Mouse (Mus musculus) R1 (cell line): ENCODE measurements around the gene 1700020D05Rik.

Experiments
- DNase-seq: peaks from one replicate; pipeline ENCODE4 v3.0.0-alpha.2; 2018; ENCODE audit warnings: low read depth, low spot score

Gene 1700020D05Rik

GRCm38 (mm10) chr19:5503687-5504086, at the start of gene 1700020D05Rik:
Gene 1700020D05Rik (minus strand): TSS chr19:5503787.
- DNase-seq = no peak

DNA sequence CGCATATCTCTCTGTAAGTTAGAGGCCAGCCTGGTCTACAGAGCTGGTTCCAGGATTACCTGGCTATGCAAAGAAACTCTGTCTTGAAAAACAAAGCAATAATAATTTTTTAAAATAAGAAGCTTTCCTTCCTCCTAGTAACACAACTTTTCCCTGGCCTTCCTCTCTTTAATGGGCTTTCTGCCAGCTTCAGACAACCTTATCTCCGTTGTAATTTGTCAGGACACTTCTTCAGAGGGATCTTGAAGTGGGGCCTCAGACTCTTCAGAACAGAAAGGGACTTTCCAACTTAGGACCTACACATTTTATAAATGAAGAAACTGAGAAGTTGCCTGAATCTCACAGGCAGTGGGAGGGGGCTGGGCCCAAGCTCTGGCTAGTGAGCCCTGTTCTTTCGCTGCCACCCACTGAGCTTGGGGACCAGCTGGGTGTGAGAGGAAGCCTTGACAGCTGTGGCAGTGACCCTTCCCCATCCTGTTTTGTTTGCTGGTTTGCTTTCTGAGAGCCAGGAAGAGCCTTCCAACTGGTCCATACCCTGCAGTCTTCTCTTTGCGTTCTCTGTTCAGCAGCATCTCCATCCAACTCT, 44.0 kb upstream of the 1700020D05Rik start:
- DNase-seq = no peak

DNA sequence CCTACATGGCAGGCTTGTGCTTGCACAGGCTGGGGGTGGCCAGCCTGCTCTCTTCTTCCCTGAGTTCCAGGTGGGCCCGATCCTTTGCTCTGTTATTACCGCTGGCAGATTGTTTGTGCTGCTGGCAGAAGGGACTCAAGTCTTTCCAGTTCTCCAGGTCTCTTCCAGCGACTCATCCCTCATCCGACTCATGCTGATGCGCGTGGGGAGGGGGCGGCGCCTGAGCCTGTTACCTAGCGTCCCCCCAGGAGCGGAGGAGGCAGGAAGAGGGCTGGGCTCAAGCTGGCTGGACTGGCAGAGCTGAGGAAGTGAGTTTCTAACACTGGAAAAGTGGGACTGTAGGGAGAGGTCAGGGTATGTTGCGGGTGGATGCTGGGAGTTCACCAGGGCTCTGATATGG, 40.4 kb upstream of the 1700020D05Rik start:
- DNase-seq = no peak

DNA sequence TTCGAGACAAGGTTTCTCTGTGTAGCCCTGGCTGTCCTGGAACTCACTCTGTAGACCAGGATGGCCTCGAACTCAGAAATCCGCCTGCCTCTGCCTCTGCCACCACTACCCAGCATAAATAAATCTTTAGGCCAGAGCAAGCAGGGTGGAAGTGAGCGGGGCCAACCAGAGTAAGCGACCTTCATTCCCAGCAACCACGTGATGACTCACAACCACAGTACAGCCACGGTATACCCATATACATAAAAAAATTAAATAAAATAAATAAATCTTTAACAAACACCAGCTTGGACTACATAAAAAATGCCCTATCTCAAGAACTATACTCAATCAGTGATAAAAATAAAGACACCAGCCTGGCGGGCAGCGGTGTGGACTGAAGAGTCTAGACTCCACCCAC, 39.8 kb upstream of the 1700020D05Rik start:
- DNase-seq = no peak

- DNase-seq = peak; percentile 75
Measured at GRCm38 (mm10) chr19:5538786-5539185, 35.2 kb upstream of the 1700020D05Rik start.

DNA sequence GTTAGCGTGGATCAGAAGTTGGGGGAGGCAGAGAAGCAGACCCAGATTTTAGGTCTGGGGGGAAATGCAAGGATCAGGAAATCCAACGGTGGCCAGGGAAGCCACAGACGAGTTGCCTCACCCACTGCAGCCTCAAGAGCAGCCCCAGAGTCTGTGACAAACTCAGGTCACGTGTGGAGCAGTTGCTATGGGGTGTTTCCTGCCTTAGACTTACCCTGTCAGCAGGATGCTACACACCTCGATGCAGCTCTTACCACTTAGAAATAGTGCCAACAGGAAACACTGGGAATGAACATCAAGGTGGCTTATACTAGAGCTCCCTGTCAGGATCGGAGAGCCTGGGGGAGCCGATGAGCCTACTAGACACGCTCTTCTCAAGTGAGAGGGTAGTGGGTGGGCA, 28.9 kb upstream of the 1700020D05Rik start:
- no peak for DNase-seq

- DNase-seq = no peak
Measured at GRCm38 (mm10) chr19:5530138-5530524, 26.5 kb upstream of the 1700020D05Rik start.

DNA sequence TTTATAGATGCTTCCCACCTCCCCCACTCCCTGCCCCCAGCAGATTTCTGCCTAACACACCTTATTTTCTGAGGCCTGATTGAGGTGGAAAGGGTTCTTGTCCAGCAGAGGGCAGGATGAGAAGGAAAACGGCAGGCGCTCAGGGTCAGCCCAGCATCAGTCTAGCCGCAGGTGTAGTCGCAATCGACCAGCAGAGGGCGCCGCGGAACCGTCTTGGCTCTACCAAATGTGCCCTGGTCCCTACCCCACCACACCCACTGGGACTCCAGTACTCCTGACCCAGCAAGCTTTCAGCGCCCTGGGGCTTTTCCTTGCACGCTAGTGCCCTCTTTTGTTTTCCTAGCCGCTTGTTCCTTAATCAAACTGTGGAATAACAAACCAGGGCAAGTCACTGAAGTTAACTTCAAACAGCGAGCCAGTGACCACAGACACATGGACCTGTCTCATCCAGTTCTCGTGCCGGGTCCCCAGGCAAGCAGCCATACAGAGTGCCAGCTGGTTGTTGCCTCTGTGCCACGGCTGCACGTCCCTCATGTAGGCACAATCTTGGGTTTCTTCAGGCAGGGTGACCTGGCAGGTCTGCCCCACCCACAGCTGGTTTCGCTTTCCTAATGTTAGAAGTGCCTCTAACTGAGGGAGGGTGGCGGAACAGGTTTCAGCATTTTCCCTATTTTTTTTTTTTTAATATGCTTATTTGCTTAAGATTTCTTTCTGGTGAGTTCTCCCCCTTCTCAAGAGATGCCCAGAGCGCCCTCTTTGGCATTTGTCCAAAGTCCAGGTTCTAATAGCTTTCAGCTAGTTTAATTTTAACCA, 25.9 kb upstream of the 1700020D05Rik start:
- DNase-seq = peak; percentile 94

GRCm38 (mm10) chr19:5525204-5525603, 21.6 kb upstream of the 1700020D05Rik start:
- no peak for DNase-seq

DNA sequence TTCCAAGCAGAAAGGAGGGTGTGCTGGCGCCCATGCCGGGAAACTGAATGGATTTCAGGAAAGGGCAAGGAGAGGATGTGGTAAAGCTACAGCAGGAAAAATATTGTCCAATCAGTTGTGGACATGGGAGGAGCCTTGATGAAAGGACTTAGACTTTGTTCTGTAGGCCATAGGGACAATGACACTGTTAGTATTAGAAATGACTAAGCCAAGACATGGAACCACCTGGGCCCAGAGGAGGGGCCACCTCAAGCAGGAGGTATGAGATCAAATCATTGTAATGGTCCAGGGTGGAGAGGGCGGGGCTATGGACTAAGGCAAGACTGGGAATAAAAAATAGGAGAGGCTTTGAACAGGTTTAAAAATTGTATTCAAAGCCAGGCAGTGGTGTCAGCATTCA, 15.1 kb upstream of the 1700020D05Rik start:
- DNase-seq = no peak

DNA sequence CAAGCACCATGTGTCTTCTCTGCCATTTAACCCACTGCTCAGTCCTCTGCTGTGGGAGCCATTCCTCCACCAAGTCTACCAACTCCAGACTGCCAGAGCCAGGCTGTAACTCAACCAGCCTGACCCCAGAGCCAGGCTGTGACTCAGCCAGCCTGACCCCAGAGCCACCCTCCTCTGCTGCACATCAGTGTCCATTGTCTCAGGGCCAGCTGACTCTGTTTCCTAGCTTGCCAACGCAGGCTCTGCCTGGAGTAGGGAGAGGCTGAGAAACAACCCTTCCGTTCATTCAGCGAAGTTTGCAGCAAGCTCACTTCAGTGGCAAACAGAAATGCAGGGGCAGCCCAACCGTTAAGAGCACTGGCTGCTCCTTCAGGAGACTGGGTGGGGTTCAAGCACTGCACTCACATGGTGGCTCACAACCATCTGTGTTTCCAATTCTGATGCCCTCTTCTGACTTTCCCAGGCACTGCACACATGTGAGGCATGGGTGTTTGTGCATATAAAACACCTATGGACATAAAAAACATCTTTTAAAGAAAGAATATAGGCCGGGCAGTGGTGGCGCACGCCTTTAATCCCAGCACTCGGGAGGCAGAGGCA, 13.4 kb upstream of the 1700020D05Rik start:
- DNase-seq = peak; percentile 49

GRCm38 (mm10) chr19:5515840-5516777, 12.5 kb upstream of the 1700020D05Rik start:
- peak; percentile 62 for DNase-seq

GRCm38 (mm10) chr19:5513005-5513349, 9.4 kb upstream of the 1700020D05Rik start:
- no peak for DNase-seq

DNA sequence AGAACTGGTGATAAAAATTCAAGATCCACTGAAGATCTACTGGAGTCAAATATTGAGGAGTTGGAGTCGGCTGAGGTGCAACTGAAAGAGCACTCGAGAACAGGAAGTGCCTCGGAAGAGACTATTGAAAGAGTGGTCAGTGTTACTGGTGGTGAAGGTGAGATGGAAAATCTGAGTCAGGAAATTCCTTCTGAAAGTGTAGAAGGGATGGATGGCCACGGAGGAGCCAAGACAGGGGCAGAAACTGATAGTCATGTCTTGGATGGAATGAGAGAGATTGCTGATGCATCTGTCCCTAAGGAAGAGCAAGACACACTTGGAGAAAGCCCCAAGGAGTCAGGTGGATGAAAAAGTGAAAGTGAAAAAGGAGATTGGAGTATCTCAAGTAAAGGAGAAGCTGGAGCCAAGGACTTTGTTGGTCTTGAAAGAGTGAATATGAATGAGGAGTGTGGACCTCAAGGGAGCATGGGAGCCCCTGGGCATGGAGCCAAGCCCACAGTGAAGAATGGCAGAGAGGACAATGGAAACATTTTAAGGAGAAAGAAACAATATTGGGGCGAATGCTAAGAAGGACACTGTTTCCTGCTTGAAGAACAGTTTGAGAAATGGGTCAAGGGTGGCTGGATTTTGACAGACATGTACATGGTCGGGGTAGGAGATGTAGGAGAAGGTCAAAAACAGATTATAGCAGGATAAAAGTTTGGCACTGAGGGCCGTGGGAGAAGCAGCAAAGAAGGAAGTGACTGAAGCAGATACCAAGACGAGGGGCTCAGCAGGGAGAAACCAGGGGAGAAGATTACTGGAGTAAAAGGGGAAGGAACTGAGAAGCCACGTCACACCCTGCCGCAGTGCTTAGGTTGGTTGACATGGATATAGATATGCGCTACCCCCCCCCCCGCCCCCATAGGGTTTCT, 8.8 kb upstream of the 1700020D05Rik start:
- DNase-seq = no peak

DNA sequence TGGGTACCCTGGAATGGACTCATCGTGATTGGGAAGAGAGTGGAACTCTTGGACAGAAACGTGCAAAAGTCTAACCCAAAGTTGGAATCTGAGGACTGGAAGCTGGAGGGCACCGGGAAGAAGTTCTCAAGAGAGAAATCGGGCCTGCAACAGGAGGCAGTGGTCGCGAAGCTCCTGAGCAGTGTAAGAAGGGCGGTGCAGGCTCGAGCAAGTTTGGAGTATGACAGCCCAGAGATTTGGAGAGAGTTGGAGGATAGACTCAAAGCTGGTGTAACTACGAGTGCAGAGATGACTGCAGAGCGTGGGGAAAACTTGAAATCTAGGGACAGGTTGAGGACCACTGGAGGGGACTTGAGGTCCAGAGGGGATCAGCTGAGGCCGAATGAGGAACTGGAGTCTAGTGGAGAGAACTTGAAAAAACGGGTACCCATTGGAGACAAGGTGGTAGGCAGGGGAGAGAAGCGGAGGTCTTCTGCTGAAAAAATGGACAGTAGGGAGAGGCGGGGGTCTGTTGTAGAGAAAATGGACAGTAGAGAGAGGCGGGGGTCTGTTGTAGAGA, 7.6 kb upstream of the 1700020D05Rik start:
- DNase-seq = no peak

DNA sequence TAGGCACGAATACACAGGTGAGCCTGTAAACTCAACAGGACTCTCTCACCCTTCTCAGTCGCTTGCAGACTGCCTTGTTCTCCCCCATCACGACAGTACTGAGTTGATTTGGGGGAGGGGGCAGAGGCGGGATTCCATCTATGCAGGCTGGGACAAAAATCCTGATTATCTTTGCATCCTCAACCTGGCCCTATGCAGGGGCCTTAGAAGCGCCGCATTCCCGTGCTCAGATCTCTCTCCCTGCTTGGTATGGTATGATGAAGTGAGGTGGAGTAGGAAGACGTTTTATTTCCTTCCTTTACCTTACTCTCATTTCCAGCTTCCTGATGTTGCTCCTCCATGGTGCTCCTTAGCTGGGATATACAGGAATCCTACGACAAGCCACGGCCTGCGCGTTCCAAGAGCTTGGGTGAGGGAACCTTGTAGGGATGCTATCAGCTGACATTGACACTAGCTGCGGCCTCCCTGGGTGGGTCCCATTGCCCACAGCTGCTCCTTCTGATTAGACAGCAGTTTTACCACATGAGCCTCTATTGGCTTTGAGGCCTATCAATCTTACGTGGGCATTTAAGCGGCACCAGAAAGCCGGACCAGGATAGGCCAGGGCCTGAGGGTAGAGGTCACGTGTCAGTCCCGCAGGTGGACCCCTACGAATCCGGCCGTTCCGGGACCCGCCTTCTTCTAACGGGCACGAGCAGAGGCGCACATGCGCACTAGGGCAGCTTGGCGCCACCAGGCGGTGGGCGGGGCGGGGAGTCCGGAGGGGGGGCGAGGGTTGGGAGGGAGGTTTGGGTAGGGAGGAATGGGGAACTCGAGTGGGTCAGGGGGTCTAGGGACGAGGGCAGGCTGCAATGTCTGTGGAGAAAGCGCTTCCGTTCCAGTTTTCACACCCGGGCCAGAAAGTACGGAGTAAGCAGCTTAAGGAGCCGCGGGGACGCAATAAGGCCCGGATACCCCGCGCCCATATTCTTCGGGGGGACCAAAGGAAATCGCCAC, 6.7 kb upstream of the 1700020D05Rik start, which contains the start of gene Snx32:
TSS of gene Snx32 (minus strand) at position 508 of the 996 bp plus-strand sequence.
- DNase-seq = peak; percentile 99

DNA sequence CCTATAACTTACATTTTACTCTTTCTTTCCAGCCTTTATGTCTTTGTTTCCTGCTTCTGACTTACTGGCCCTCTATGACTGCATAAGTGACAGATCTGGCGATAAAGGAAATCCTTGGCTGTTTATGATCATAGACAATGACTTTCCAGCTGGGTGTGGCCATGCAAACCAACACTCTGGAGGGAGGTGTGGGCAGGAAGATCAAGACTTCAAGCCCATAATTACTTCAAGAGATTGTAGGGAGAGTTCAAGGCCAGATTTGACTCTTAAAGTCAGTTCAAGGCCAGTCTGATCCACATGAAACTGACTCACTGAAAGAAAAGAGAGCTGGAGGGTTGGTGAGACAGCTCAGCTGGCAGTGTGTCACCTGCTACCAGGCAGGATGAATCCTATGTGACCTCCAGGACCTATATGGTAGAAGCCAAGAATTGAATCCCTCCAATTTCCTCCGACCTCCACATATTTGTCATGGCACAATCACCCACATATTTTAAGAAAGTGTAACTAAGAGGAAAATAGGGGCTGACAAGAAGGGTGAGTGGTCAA, 3.2 kb downstream of the 1700020D05Rik start:
- DNase-seq = no peak

DNA sequence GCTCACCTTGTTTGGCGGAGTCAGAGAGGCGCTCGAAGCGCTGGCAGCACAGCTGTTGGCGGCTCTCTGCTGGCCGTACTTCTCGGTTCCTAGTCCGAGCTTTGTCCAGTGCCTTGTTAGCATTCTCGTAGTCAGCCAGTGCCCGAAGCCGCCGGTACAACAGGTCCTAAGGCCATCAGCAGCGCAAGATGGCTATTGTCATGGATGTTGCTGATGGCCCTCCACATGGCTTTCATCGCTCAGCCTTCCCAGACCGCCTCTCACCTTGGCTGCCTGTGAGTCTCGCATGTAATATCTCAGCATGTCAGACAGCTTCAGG, 7.6 kb downstream of the 1700020D05Rik start:
- peak; percentile 54 for DNase-seq
